Mouse (Mus musculus): ENCODE results near the gene Gtsf1l.
"Not testable (repeated sequence)": the region's sequence is repeated elsewhere in the genome, so short reads cannot be mapped to it uniquely, and the experiment has no call there.

The Gtsf1l gene

GRCm38 (mm10) chr2:163071590-163071989, 16.1 kb downstream of the Gtsf1l start:
- Histone ChIP-seq H3K27me3 (ENCODE audit: control insufficient read depth, insufficient read depth, low read length, poor library complexity, severe bottlenecking) (no peaks in the 10 kb centered on the region), H3K36me3 (ENCODE audit: control insufficient read depth, insufficient read depth, low read length, poor library complexity, severe bottlenecking) (0 out of 2 replicates have a peak, but pooled peaks cover 2% of the 10 kb centered on the region)
- DNase-seq (ENCODE audit: low read depth, low spot score) = no peak

DNA sequence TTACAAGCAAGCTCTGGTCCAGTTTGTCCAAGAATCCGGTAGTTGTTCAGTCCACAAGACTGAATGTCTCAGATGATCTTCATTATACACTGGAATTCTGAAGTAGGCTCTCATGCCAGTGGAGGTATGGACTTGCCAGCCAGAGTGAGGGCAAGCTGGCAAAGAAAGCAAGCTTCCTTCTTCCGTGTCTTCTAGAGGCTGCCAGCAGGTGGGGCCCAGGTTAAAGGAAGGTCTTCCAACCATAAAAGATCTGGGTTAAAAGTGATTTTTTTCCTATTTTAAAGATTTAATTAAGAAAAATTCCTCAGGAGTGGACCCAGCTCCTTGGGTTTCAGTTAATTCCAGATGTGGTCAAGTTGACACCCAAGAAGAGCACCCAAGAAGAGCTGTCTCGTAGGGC, 17.4 kb downstream of the Gtsf1l start:
- Histone ChIP-seq H3K27me3 (ENCODE audit: control insufficient read depth, insufficient read depth, low read length, poor library complexity, severe bottlenecking) (no peaks in the 10 kb centered on the region), H3K36me3 (ENCODE audit: control insufficient read depth, insufficient read depth, low read length, poor library complexity, severe bottlenecking) (0 out of 2 replicates have a peak, but pooled peaks cover 2% of the 10 kb centered on the region)
- no peak for DNase-seq (ENCODE audit: low read depth, low spot score)

DNA sequence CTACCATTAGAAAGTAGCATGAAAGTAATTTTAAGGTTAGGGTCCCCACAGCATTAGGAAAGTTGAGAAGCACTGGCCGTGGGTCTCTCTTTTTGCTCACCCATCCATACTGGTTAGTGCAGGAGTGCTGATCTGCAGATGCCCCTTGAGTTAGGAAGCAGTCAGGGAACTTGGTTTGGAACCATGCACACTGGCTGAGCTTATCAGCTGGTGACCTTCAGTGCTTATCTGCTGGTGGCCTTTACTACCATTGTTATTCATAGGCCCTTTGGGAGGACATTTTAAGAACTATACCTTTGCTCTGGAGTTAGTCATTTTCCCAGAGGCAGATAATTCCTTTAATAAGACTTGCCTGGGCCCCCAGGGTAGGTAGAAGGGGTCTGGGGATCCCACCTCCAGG, 20.4 kb downstream of the Gtsf1l start:
- no peaks in the 10 kb centered on the region for H3K36me3 ChIP-seq (ENCODE audit: control insufficient read depth, insufficient read depth, low read length, poor library complexity, severe bottlenecking)

DNA sequence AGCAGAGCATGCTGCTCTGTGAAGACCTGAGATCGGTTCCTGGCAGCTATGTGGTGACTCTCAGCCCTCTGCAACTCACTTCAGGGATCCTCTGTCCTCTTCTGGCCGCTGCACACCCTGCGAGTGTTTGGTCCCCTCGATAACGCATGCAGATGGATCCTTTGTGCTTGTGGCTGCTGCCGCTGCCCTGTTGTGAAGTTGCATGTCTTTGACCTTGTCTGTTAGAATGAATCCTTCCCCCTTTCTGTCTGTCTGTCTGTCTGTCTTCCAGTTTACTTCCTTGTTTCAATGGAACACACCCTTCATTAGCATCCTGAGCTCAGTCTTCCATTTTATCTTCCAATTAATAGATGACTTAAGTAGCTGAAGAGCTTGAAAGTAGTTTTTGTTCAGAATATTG, 21.3 kb downstream of the Gtsf1l start:
- DNase-seq (ENCODE audit: low read depth, low spot score) = no peak
- no peaks in the 10 kb centered on the region for H3K36me3 ChIP-seq (ENCODE audit: control insufficient read depth, insufficient read depth, low read length, poor library complexity, severe bottlenecking)

More for the DNA sequence above, 20.4 kb downstream of the Gtsf1l start:
- DNase-seq (ENCODE audit: low read depth, low spot score) = no peak
- no peaks in the 10 kb centered on the region for H3K27me3 ChIP-seq (ENCODE audit: control insufficient read depth, insufficient read depth, low read length, poor library complexity, severe bottlenecking)

GRCm38 (mm10) chr2:163062119-163062508, 25.5 kb downstream of the Gtsf1l start:
- H3K36me3 ChIP-seq (ENCODE audit: control insufficient read depth, insufficient read depth, low read length, poor library complexity, severe bottlenecking) = no peaks in the 10 kb centered on the region
- no peaks in the 10 kb centered on the region for H3K27me3 ChIP-seq (ENCODE audit: control insufficient read depth, insufficient read depth, low read length, poor library complexity, severe bottlenecking)
- no peak for DNase-seq (ENCODE audit: low read depth, low spot score)

More for the DNA sequence above, 21.3 kb downstream of the Gtsf1l start:
- no peaks in the 10 kb centered on the region for H3K27me3 ChIP-seq (ENCODE audit: control insufficient read depth, insufficient read depth, low read length, poor library complexity, severe bottlenecking)

DNA sequence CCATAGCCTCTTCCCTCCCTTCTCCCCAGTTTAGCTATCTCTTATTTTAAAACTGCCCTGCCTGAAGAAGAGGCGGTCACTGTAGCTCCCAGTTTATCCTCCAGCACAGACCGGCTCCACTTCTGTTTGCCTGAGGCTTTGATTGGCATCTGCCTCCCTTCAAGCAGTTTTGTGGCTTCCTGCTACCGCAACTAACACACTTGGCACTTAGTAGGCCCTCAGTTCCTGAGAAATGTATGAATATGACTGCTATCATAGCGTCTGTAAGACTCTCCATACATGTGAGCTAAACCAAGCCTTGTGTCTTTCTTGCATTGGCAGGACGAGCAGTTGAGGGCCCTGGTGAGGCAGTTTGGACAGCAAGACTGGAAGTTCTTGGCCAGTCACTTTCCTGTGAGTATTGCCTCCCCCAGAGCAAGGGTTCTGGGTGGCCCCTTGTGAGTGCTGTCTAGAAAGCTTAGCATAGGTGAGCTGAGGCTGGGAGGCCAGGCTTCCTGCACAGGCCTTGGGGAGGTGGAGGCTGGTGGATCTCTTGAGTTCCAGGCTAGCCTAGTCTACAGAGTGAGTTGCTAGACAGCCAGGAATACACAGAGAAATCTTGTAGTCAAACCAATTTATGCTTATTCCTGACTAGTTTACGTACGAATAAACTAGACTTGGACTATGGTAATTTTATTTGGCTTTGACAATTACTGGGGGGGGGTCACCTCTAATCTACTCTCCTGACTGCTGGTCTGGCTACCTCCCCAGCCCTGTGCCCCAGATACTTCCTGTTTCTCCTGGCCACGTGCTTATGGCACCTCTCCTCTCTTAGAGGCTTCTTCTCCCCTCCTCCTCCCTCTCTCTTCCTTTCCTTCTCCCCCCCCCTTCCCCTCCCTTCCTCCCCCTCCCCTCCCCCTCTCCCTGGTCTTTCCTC, 26.2 kb downstream of the Gtsf1l start:
- Histone ChIP-seq H3K36me3 (ENCODE audit: control insufficient read depth, insufficient read depth, low read length, poor library complexity, severe bottlenecking) (no peaks in the 10 kb centered on the region), H3K27me3 (ENCODE audit: control insufficient read depth, insufficient read depth, low read length, poor library complexity, severe bottlenecking) (no peaks in the 10 kb centered on the region)
- no peak for DNase-seq (ENCODE audit: low read depth, low spot score)

- DNase-seq (ENCODE audit: low read depth, low spot score) = no peak
- Histone ChIP-seq H3K27me3 (ENCODE audit: control insufficient read depth, insufficient read depth, low read length, poor library complexity, severe bottlenecking) (no peaks in the 10 kb centered on the region), H3K36me3 (ENCODE audit: control insufficient read depth, insufficient read depth, low read length, poor library complexity, severe bottlenecking) (no peaks in the 10 kb centered on the region)
Measured at GRCm38 (mm10) chr2:163060630-163061029, 27.0 kb downstream of the Gtsf1l start.

- H3K27me3 ChIP-seq (ENCODE audit: control insufficient read depth, insufficient read depth, low read length, poor library complexity, severe bottlenecking); DNase-seq (ENCODE audit: low read depth, low spot score); H3K36me3 ChIP-seq (ENCODE audit: control insufficient read depth, insufficient read depth, low read length, poor library complexity, severe bottlenecking): not testable (repeated sequence)
Measured at GRCm38 (mm10) chr2:163058981-163059380, 28.7 kb downstream of the Gtsf1l start.

GRCm38 (mm10) chr2:163056584-163056983, 31.1 kb downstream of the Gtsf1l start:
- Histone ChIP-seq H3K27me3 (ENCODE audit: control insufficient read depth, insufficient read depth, low read length, poor library complexity, severe bottlenecking) (no peaks in the 10 kb centered on the region), H3K36me3 (ENCODE audit: control insufficient read depth, insufficient read depth, low read length, poor library complexity, severe bottlenecking) (no peaks in the 10 kb centered on the region)
- DNase-seq (ENCODE audit: low read depth, low spot score) = no peak

DNA sequence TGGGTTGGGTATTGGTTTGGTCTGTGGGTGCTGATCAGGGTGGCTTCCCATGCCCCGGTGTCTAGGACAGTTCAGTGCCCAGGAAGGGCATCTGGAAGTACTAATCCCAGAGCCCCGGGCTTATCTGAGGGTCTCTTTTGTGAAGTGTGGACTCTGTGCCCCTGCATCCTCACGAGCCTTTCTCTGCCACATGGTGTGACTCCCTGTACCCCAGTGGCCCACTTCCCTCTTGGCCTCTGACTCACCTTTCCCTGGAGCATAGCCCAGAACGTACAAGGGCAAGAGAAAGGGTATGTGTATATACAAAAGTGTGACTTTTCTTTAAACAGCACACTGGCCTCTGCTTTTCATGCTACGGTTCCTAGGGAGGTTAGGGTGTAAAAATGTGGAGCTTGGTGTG, 31.9 kb downstream of the Gtsf1l start:
- DNase-seq (ENCODE audit: low read depth, low spot score) = no peak
- no peaks in the 10 kb centered on the region for H3K27me3 ChIP-seq (ENCODE audit: control insufficient read depth, insufficient read depth, low read length, poor library complexity, severe bottlenecking)
- no peaks in the 10 kb centered on the region for H3K36me3 ChIP-seq (ENCODE audit: control insufficient read depth, insufficient read depth, low read length, poor library complexity, severe bottlenecking)

GRCm38 (mm10) chr2:163054891-163055494, 32.7 kb downstream of the Gtsf1l start:
- DNase-seq (ENCODE audit: low read depth, low spot score) = peak; percentile 36
- no peaks in the 10 kb centered on the region for H3K27me3 ChIP-seq (ENCODE audit: control insufficient read depth, insufficient read depth, low read length, poor library complexity, severe bottlenecking)

DNA sequence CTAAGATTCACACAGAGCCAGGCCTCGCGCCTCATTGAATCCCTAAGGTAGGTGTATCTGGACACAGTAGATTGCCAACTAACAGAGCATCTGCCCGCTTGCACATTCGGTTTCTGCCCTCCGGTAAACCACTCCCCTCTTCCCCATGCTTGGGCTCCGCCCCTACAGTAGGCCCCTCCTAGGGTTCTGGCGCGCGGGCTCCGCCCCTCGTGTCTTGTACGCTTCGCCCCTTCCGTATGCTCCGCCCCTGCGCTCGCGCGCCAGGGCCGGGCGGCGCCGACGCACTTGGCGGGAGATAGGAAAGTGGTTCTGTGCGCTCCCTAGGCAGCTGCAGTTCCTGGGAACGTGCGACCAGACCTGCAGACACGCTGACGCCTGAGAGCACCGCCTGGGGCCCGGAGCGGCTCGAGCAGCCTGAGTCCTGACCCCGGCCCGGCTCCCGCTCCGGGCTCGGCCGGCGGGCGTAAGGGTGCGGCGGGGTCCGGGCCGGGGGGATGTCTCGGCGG, 33.3 kb downstream of the Gtsf1l start, which contains the start of gene Mybl2:
TSS of gene Mybl2 (plus strand) at position 353 of the 506 bp plus-strand sequence.
- H3K36me3 ChIP-seq (ENCODE audit: control insufficient read depth, insufficient read depth, low read length, poor library complexity, severe bottlenecking) = no peaks in the 10 kb centered on the region
- no peaks in the 10 kb centered on the region for H3K27me3 ChIP-seq (ENCODE audit: control insufficient read depth, insufficient read depth, low read length, poor library complexity, severe bottlenecking)
- DNase-seq (ENCODE audit: low read depth, low spot score) = peak; percentile 96

More at GRCm38 (mm10) chr2:163054891-163055494, 32.7 kb downstream of the Gtsf1l start:
- H3K36me3 ChIP-seq (ENCODE audit: control insufficient read depth, insufficient read depth, low read length, poor library complexity, severe bottlenecking) = no peaks in the 10 kb centered on the region

DNA sequence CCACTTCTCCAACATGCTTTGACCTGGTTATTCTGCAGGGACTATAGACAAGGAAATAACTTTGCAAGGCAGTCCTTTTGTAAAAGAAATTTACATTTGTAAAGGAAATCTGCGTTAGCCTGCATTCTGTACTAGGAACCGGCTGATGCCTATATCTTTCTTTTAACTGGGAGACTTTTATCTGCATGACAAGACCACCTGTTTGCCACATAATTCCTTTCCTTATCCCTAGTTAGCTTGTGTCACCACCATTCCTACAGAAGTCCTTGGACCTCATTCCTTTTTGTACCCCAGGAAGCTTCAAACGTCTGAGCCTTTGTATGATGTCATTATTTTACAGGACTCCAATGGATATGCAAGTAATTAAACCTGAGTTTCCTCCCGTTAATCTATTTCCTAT, 34.8 kb downstream of the Gtsf1l start:
- no peak for DNase-seq (ENCODE audit: low read depth, low spot score)
- no peaks in the 10 kb centered on the region for H3K36me3 ChIP-seq (ENCODE audit: control insufficient read depth, insufficient read depth, low read length, poor library complexity, severe bottlenecking)
- H3K27me3 ChIP-seq (ENCODE audit: control insufficient read depth, insufficient read depth, low read length, poor library complexity, severe bottlenecking) = no peaks in the 10 kb centered on the region

- no peaks in the 10 kb centered on the region for H3K36me3 ChIP-seq (ENCODE audit: control insufficient read depth, insufficient read depth, low read length, poor library complexity, severe bottlenecking)
- DNase-seq (ENCODE audit: low read depth, low spot score) = no peak
- H3K27me3 ChIP-seq (ENCODE audit: control insufficient read depth, insufficient read depth, low read length, poor library complexity, severe bottlenecking) = no peaks in the 10 kb centered on the region
Measured at GRCm38 (mm10) chr2:163052101-163052500, 35.6 kb downstream of the Gtsf1l start.

GRCm38 (mm10) chr2:163051691-163052090, 36.0 kb downstream of the Gtsf1l start:
- no peak for DNase-seq (ENCODE audit: low read depth, low spot score)

More at GRCm38 (mm10) chr2:163051691-163052090, 36.0 kb downstream of the Gtsf1l start:
- Histone ChIP-seq H3K36me3 (ENCODE audit: control insufficient read depth, insufficient read depth, low read length, poor library complexity, severe bottlenecking) (no peaks in the 10 kb centered on the region), H3K27me3 (ENCODE audit: control insufficient read depth, insufficient read depth, low read length, poor library complexity, severe bottlenecking) (no peaks in the 10 kb centered on the region)

Data from splenic B cell, adult 2 months (primary cell).